Mouse (Mus musculus) lung, postnatal 0 days (tissue): Measurements from ENCODE around the gene Dcaf6. TPM values are rescaled to one million over a fixed set of nuclear protein-coding genes. Genes with fewer than 3 reads are reported as not detected.

ENCODE experiments used
- ATAC-seq: fragments of 200-750 bp; cut with Nextera tagmentation; 2 replicates; pipeline ENCODE4 v1.8.0; 2017; ENCODE audit warnings: moderate library complexity
- DNase-seq: peaks from one replicate; pipeline ENCODE4 v3.0.0-alpha.2; 2016; ENCODE audit warnings: low spot score
- H3K27ac ChIP-seq: fragments of 300-500 bp; sonication (generic); 2 replicates; pipeline ENCODE4 v1.5.1; 2014; ENCODE audit warnings: antibody characterized with exemption, mild to moderate bottlenecking, low read length, mixed read lengths
- H3K27me3 ChIP-seq: fragments of 300-500 bp; sonication (generic); replicated peaks from 2 replicates; pipeline ENCODE4 v1.6.1; 2014; ENCODE audit warnings: low read length, mixed read lengths; ENCODE audit not compliant: insufficient read depth
- H3K36me3 ChIP-seq: fragments of 300-500 bp; sonication (generic); 2 replicates; pipeline ENCODE4 v1.6.1; 2014; ENCODE audit warnings: low read length, mixed read lengths; ENCODE audit not compliant: insufficient read depth
- H3K4me1 ChIP-seq: fragments of 300-500 bp; sonication (generic); 2 replicates; pipeline ENCODE4 v1.6.1; 2014; ENCODE audit warnings: antibody characterized with exemption, low read depth, low read length, mixed read lengths; ENCODE audit not compliant: insufficient read depth
- H3K4me2 ChIP-seq: fragments of 300-500 bp; sonication (generic); replicated peaks from 2 replicates; pipeline ENCODE4 v1.6.1; 2014; ENCODE audit warnings: low read depth, mild to moderate bottlenecking, low read length, moderate library complexity, mixed read lengths
- H3K4me3 ChIP-seq: fragments of 300-500 bp; sonication (generic); 2 replicates; pipeline ENCODE4 v1.5.1; 2014; ENCODE audit warnings: low read depth, low read length
- H3K9ac ChIP-seq: fragments of 300-500 bp; sonication (generic); replicated peaks from 2 replicates; pipeline ENCODE4 v1.6.1; 2014; ENCODE audit warnings: low read depth, mild to moderate bottlenecking
- H3K9me3 ChIP-seq: fragments of 300-500 bp; sonication (generic); 2 replicates; pipeline ENCODE4 v1.6.1; 2016; ENCODE audit warnings: low read length, mixed read lengths
- CTCF ChIP-seq: IDR thresholded peaks from 2 replicates; pipeline ENCODE4 v1.5.1; 2016; ENCODE audit warnings: antibody characterized with exemption, mild to moderate bottlenecking
- EP300 ChIP-seq: IDR thresholded peaks from 2 replicates; pipeline ENCODE4 v1.6.1; 2016; ENCODE audit warnings: antibody characterized with exemption, mild to moderate bottlenecking, control low read depth
- WGBS: fragments of 180-500 bp; shearing (Covaris S2); extraction: QIAGEN DNeasy Blood & Tissue Kit; methylation state at CpG from one replicate; pipeline ENCODE4 v1.1.7; 2014; 5-methylcytosine and 5-hydroxymethylcytosine counted together
- polyA plus RNA-seq: library from polyadenylated mRNA; unstranded; fragments of >200 nt; fragmentation: Nextera tagmentation; extraction: Ambion mirVana; gene quantifications from 2 replicates; pipeline ENCODE4 v1.2.1, GENCODE M21; 2015

The Dcaf6 gene
- polyA plus RNA-seq, 1 experiment from 2014 or later: 22.3 TPM

- DNase-seq: no peak
- no peak overlapping the region for H3K4me3 ChIP-seq
- H3K9ac ChIP-seq: no peak overlapping the region
- H3K27me3 ChIP-seq: no peaks in the 10 kb centered on the region
- 86% methylated on average over 7 of the region's 7 CpGs for WGBS
- no peaks in the 10 kb centered on the region for H3K9me3 ChIP-seq
- no peak for ATAC-seq
- H3K4me2 ChIP-seq: no peak overlapping the region
- no peak for TF ChIP-seq EP300
- no peak for TF ChIP-seq CTCF
- H3K4me1 ChIP-seq: no peaks in the 10 kb centered on the region; the same call in 1 of the 2 replicates
- H3K36me3 ChIP-seq: no peaks in the 10 kb centered on the region
- no peak overlapping the region for H3K27ac ChIP-seq
Observed at GRCm38 (mm10) chr1:165304341-165304740, 155.9 kb downstream of the Dcaf6 start.

GRCm38 (mm10) chr1:165303209-165303608, 157.1 kb downstream of the Dcaf6 start:
- no peak overlapping the region for H3K4me2 ChIP-seq
- H3K27ac ChIP-seq: no peak overlapping the region
- no peak overlapping the region for H3K9ac ChIP-seq
- no peak for ATAC-seq
- TF ChIP-seq CTCF (no peak), EP300 (no peak)
- DNase-seq: no peak
- no peaks in the 10 kb centered on the region; the same call in 1 of the 2 replicates for H3K4me1 ChIP-seq
- H3K9me3 ChIP-seq: no peaks in the 10 kb centered on the region
- WGBS: 63% methylated on average over 6 of the region's 6 CpGs
- H3K27me3 ChIP-seq: no peaks in the 10 kb centered on the region
- H3K36me3 ChIP-seq: no peaks in the 10 kb centered on the region
- H3K4me3 ChIP-seq: no peak overlapping the region

- H3K27ac ChIP-seq: no peak overlapping the region
- DNase-seq: peak; percentile 71
- H3K9ac ChIP-seq: no peak overlapping the region
- H3K27me3 ChIP-seq: no peaks in the 10 kb centered on the region
- H3K4me3 ChIP-seq: no peak overlapping the region
- TF ChIP-seq CTCF (no peak), EP300 (no peak)
- H3K4me1 ChIP-seq: no peaks in the 10 kb centered on the region; the same call in 1 of the 2 replicates
- no peak overlapping the region for H3K4me2 ChIP-seq
- 54% methylated on average over 13 of the region's 13 CpGs for WGBS
- H3K9me3 ChIP-seq: no peaks in the 10 kb centered on the region
- ATAC-seq: peak; percentile 80
- H3K36me3 ChIP-seq: no peaks in the 10 kb centered on the region
Observed at GRCm38 (mm10) chr1:165302455-165303208, 157.6 kb downstream of the Dcaf6 start.

- DNase-seq: no peak
- TF ChIP-seq CTCF (no peak), EP300 (no peak)
- H3K4me1 ChIP-seq: no peaks in the 10 kb centered on the region; the same call in 1 of the 2 replicates
- no peak overlapping the region for H3K4me3 ChIP-seq
- no peaks in the 10 kb centered on the region for H3K27me3 ChIP-seq
- ATAC-seq: no peak
- no peak overlapping the region for H3K27ac ChIP-seq
- H3K4me2 ChIP-seq: no peak overlapping the region
- 91% methylated on average over 2 of the region's 2 CpGs for WGBS
- H3K36me3 ChIP-seq: no peaks in the 10 kb centered on the region
- H3K9ac ChIP-seq: no peak overlapping the region
- no peaks in the 10 kb centered on the region for H3K9me3 ChIP-seq
Observed at GRCm38 (mm10) chr1:165301567-165301966, 158.7 kb downstream of the Dcaf6 start.

- no peak overlapping the region for H3K4me3 ChIP-seq
- 73% methylated on average over 3 of the region's 3 CpGs for WGBS
- H3K36me3 ChIP-seq: no peaks in the 10 kb centered on the region
- ATAC-seq: no peak
- no peaks in the 10 kb centered on the region for H3K27me3 ChIP-seq
- no peak overlapping the region for H3K4me2 ChIP-seq
- H3K27ac ChIP-seq: no peak overlapping the region
- no peaks in the 10 kb centered on the region; the same call in 1 of the 2 replicates for H3K4me1 ChIP-seq
- no peak for DNase-seq
- no peak for TF ChIP-seq EP300
- no peak for TF ChIP-seq CTCF
- no peak overlapping the region for H3K9ac ChIP-seq
- no peaks in the 10 kb centered on the region for H3K9me3 ChIP-seq
Observed at GRCm38 (mm10) chr1:165301108-165301507, 159.2 kb downstream of the Dcaf6 start.

- no peak for ATAC-seq
- Histone ChIP-seq H3K27me3 (no peaks in the 10 kb centered on the region), H3K36me3 (no peaks in the 10 kb centered on the region), H3K4me3 (no peak within 1 kb of the TSS), H3K4me2 (no peak within 1 kb of the TSS), H3K4me1 (no peaks in the 10 kb centered on the region), H3K9ac (no peak within 1 kb of the TSS), H3K27ac (no peak within 1 kb of the TSS), H3K9me3 (no peaks in the 10 kb centered on the region)
- WGBS: 100% methylated on average over 1 of the region's 1 CpGs
- no peak for TF ChIP-seq EP300
- no peak for TF ChIP-seq CTCF
- no peak for DNase-seq
Observed at GRCm38 (mm10) chr1:165295489-165295888, 164.8 kb downstream of the Dcaf6 start, which contains the start of gene Gpr161. Gene Gpr161, plus strand, starts transcription at chr1:165295789.
